ENCODE assay signal across 7 mouse cellular contexts in the genomic region with DNA sequence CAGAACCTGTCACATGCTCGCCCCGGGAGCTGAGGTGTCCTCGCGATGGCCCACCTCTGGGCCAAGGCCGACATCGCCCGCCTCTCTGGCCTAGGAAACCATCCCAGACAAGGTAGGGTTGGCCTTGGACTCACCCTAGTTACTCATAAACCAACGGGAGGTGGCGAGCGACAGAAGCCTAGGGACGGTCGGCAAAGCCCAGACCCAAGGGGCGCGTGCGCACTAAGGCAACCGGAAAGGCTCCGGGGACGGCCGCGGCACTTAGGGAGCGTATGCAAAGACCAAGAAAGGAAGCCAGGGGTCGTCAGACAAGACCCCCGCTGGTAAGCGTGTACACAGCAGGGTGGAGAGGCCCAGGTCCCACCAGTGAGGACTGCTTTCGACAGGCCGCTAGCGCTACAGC. TPM values are rescaled to one million over a fixed set of nuclear protein-coding genes. Genes with fewer than 3 reads are reported as not detected.
DNase-seq lines count a peak whose midpoint lies in the region; ATAC-seq lines count a peak whose summit lies in the region.

A gene (plus strand): TSS at position 208 of the 403 bp plus-strand sequence.

- peaks cover 6% of the 10 kb centered on the region; the same call in 1 of the 2 replicates for H3K36me3 ChIP-seq in intestine, embryonic 16.5 days (ENCODE audit: control insufficient read depth, insufficient read depth, low read length)
- no peaks in the 10 kb centered on the region for H3K36me3 ChIP-seq in midbrain, embryonic 11.5 days (ENCODE audit: control insufficient read depth, insufficient read depth, low read length)

- H3K4me2 ChIP-seq in intestine, embryonic 16.5 days (ENCODE audit: low read depth, low read length) = peak within 1 kb of the TSS; percentile 83
- peak within 1 kb of the TSS; percentile 75 for H3K4me2 ChIP-seq in midbrain, embryonic 11.5 days

- peak; percentile 87 for ATAC-seq in intestine, embryonic 16.5 days
- peak; percentile 85 for ATAC-seq in midbrain, embryonic 11.5 days (ENCODE audit: low FRiP score)

- WGBS in intestine, embryonic 16.5 days = 0% methylated on average over 27 of the region's 27 CpGs
- WGBS in midbrain, embryonic 11.5 days = under 1% methylated on average over 27 of the region's 27 CpGs

- peak within 1 kb of the TSS; percentile 98 for H3K27ac ChIP-seq in intestine, embryonic 16.5 days (ENCODE audit: low read length)
- peak within 1 kb of the TSS; percentile 93 for H3K27ac ChIP-seq in midbrain, embryonic 11.5 days (ENCODE audit: low read depth, low read length)

- intact Hi-C loops in left cerebral cortex, postnatal 36 days (cut with DNase I) = loop anchor here (2.0 kb wide), 1 partner anchor 31 kb away; a partner anchor contains a TSS

- H3K27me3 ChIP-seq in intestine, embryonic 16.5 days (replicated peaks; ENCODE audit: control insufficient read depth, insufficient read depth, low read length) = no peaks in the 10 kb centered on the region
- H3K27me3 ChIP-seq in midbrain, embryonic 11.5 days (ENCODE audit: control insufficient read depth, insufficient read depth, low read length) = no peaks in the 10 kb centered on the region

- H3K4me1 ChIP-seq in intestine, embryonic 16.5 days (ENCODE audit: control insufficient read depth, insufficient read depth, low read length) = peaks cover 14% of the 10 kb centered on the region
- peaks cover 9% of the 10 kb centered on the region for H3K4me1 ChIP-seq in midbrain, embryonic 11.5 days (ENCODE audit: control insufficient read depth, insufficient read depth, low read length)

- DNase-seq in adrenal gland, adult 2 months = peak; percentile 94
- peak; percentile 89 for DNase-seq in embryo, embryonic 11.5 days (ENCODE audit: low read depth, low spot score)
- DNase-seq in gastrocnemius, postnatal 4 days (ENCODE audit: low spot score in 2 of 2) = peak; percentile 81 to 89
- DNase-seq in left cerebral cortex, postnatal 36 days (ENCODE audit: low spot score in 2 of 2) = peak; percentile 88 to 90
- peak; percentile 99 for DNase-seq in midbrain, embryonic 11.5 days (ENCODE audit: low spot score, missing footprints)
- DNase-seq in skeletal muscle tissue, adult 2 months (ENCODE audit: low read depth, low spot score) = peak; percentile 95

- peak within 1 kb of the TSS; percentile 80 for H3K9ac ChIP-seq in intestine, embryonic 16.5 days (ENCODE audit: low read depth, low read length)
- H3K9ac ChIP-seq in midbrain, embryonic 11.5 days (ENCODE audit: low read length) = peak within 1 kb of the TSS; percentile 86

- H3K9me3 ChIP-seq in intestine, embryonic 16.5 days (ENCODE audit: control insufficient read depth, low read length) = no peaks in the 10 kb centered on the region
- no peaks in the 10 kb centered on the region for H3K9me3 ChIP-seq in midbrain, embryonic 11.5 days (ENCODE audit: control insufficient read depth, low read length)

- H3K4me3 ChIP-seq in intestine, embryonic 16.5 days (ENCODE audit: low read length) = peak within 1 kb of the TSS; percentile 71
- H3K4me3 ChIP-seq in midbrain, embryonic 11.5 days (ENCODE audit: low read depth, low read length) = peak within 1 kb of the TSS; percentile 63

RNA-seq across cellular contexts. Expression of the gene that starts here (rescaled TPM):
- 100 to 1,000 TPM; 102 to 157 TPM for total RNA-seq in adrenal gland, adult 2 months (2021)
- polyA plus RNA-seq in adrenal gland, adult 2 months (2012; rRNA removed) = 107 and 139 TPM in 2 replicates
- 10 to 100 TPM; 44.5 to 54.3 TPM for total RNA-seq in gastrocnemius, postnatal 4 days (2021)
- 102 and 104 TPM in 2 replicates for polyA plus RNA-seq in intestine, embryonic 16.5 days (2015; fragmentation: Nextera tagmentation; extraction: Ambion mirVana)
- total RNA-seq in left cerebral cortex, postnatal 36 days (2021) = 10 to 100 TPM; 76.9 to 82.1 TPM
- 76.4 and 85.4 TPM in 2 replicates for polyA plus RNA-seq in midbrain, embryonic 11.5 days (2014; fragmentation: Nextera tagmentation; extraction: Ambion mirVana)

Comparison
In these comparisons a context has a peak if more than half of its experiments do, and no peak if none do; other contexts are left out.
1. Peak in every context shown above with its lines: DNase-seq, ATAC-seq, H3K4me3 ChIP-seq and H3K27ac ChIP-seq.